Mouse (Mus musculus) stomach, embryonic 16.5 days (tissue): ENCODE results near the gene Zfp787. TPM values are rescaled to one million over a fixed set of nuclear protein-coding genes. Genes with fewer than 3 reads are reported as not detected.

ENCODE experiments used
- ATAC-seq: fragments of 200-750 bp; cut with Nextera tagmentation; 2 replicates; pipeline ENCODE4 v1.8.0; 2017; ENCODE audit warnings: moderate number of reproducible peaks, moderate TSS enrichment; ENCODE audit not compliant: insufficient read depth, low FRiP score
- H3K27ac ChIP-seq: fragments of 300-500 bp; sonication (generic); 2 replicates; pipeline ENCODE4 v1.5.1; 2014; ENCODE audit warnings: low read length
- H3K27me3 ChIP-seq: fragments of 300-500 bp; sonication (generic); 2 replicates; pipeline ENCODE4 v1.6.1; 2014; ENCODE audit warnings: low read length, control low read depth, mixed read lengths; ENCODE audit not compliant: control insufficient read depth, insufficient read depth
- H3K36me3 ChIP-seq: fragments of 300-500 bp; sonication (generic); 2 replicates; pipeline ENCODE4 v1.6.1; 2014; ENCODE audit warnings: low read length; ENCODE audit not compliant: control insufficient read depth, insufficient read depth
- H3K4me1 ChIP-seq: fragments of 300-500 bp; sonication (generic); 2 replicates; pipeline ENCODE4 v1.6.1; 2014; ENCODE audit warnings: low read length, control low read depth, mixed read lengths; ENCODE audit not compliant: control insufficient read depth, insufficient read depth
- H3K4me2 ChIP-seq: fragments of 300-500 bp; sonication (generic); 2 replicates; pipeline ENCODE4 v1.6.1; 2014; ENCODE audit warnings: low read depth, low read length, mixed read lengths
- H3K4me3 ChIP-seq: fragments of 300-500 bp; sonication (generic); replicated peaks from 2 replicates; pipeline ENCODE4 v1.5.1; 2014; ENCODE audit warnings: mild to moderate bottlenecking, low read length
- H3K9ac ChIP-seq: fragments of 300-500 bp; sonication (generic); 2 replicates; pipeline ENCODE4 v1.6.1; 2014; ENCODE audit warnings: low read length
- H3K9me3 ChIP-seq: fragments of 300-500 bp; sonication (generic); replicated peaks from 2 replicates; pipeline ENCODE4 v1.6.1; 2016; ENCODE audit warnings: low read length, control low read depth; ENCODE audit not compliant: control insufficient read depth
- whole genome bisulfite sequencing: fragments of 180-500 bp; shearing (Covaris S2); extraction: QIAGEN DNeasy Blood & Tissue Kit; methylation state at CpG from one replicate; pipeline ENCODE4 v1.1.7; 2014; 5-methylcytosine and 5-hydroxymethylcytosine counted together
- polyA plus RNA-seq: library from polyadenylated mRNA; unstranded; fragments of >200 nt; fragmentation: Nextera tagmentation; extraction: Ambion mirVana; gene quantifications from 2 replicates; pipeline ENCODE4 v1.2.1, GENCODE M21; 2015

Gene Zfp787
- polyA plus RNA-seq, 1 experiment from 2014 or later: 22.0 TPM

DNA sequence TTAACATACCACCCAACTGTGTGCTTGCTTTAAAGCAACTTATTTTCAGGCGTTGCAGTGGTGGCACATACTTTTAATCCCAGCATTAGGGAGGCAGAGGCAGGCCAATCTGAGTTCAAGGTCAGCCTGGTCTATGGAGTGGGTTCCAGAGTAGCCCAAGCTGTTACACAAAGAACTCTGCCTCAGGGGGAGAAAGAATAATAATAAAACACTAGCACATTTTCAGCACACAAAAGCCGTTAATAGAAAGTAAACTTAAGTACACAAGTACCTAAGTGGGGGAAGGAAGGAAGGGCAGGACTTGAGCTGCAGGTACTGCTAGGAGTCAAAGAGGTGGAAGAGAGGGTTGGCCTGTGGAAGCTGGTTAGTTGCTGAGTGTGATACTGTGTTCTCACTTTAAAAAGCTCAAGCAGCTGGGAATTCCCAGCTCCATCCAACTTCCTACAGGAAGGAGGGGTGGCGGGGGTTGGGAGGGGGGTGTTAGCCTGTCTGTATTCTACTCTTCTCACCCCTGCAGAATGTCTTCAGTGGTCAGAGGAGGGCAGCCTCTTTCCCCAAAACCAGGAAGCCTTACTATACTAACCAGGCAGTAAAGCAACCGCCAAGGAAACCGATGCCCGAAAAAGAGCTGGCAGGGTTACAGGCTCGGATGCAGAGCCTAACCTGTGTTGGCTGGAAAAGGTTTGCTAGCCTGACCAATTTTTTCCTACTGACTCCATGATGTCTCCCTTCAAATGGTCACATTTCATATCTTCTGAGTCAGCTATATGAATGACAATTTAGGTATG is 9.4 kb downstream of the Zfp787 start:
- no peaks in the 10 kb centered on the region for H3K27me3 ChIP-seq
- peaks cover 6% of the 10 kb centered on the region; the same call in 1 of the 2 replicates for H3K36me3 ChIP-seq
- no peak for ATAC-seq
- peak overlapping the region; percentile 71 for H3K27ac ChIP-seq
- 70% methylated on average over 7 of the region's 7 CpGs for WGBS
- H3K4me3 ChIP-seq: no peak overlapping the region
- H3K9ac ChIP-seq: peak overlapping the region; percentile 2; the same call in 1 of the 2 replicates
- no peak overlapping the region for H3K4me2 ChIP-seq
- H3K4me1 ChIP-seq: peaks cover 43% of the 10 kb centered on the region
- H3K9me3 ChIP-seq: no peaks in the 10 kb centered on the region

DNA sequence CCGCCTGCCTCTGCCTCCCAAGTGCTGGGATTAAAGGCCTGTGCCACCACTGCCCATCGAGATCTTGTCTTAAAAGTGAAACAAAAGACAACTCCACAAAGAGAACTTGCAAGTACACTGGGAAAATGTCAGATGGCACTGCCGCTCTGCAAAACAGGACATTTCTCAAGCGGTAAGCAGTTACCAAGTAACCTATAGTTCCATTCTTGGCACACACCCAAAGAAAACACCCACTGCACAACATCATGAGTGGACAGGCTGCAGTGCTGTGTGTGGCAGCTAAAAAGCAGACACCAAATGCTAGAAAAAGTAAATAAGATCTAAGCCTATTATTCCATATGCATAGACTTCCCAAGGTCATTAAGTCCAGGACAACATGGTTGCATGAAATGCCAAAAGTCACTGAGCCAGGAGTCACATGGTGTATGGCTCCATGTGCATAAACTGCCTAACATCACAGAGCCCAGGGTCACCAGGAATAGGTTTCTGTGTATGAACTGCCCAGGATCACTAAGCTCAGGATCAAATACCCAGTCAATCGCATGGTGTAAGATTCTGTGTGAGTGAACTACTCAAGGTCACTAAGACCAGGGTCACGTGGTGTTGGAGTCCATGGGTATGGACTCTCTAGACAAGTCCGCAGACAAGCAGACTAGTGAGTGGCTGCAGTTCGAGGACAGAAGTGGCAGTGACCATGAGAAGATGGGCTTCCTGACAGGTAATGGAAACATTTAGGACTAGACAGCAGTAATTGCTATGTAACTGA is 10.2 kb downstream of the Zfp787 start:
- ATAC-seq: no peak
- Histone ChIP-seq H3K36me3 (peaks cover 6% of the 10 kb centered on the region; the same call in 1 of the 2 replicates), H3K4me3 (no peak overlapping the region), H3K4me1 (peaks cover 38% of the 10 kb centered on the region), H3K9ac (no peak overlapping the region), H3K9me3 (no peaks in the 10 kb centered on the region), H3K27me3 (no peaks in the 10 kb centered on the region), H3K4me2 (no peak overlapping the region), H3K27ac (peak overlapping the region; percentile 25)
- WGBS: 74% methylated on average over 8 of the region's 8 CpGs

DNA sequence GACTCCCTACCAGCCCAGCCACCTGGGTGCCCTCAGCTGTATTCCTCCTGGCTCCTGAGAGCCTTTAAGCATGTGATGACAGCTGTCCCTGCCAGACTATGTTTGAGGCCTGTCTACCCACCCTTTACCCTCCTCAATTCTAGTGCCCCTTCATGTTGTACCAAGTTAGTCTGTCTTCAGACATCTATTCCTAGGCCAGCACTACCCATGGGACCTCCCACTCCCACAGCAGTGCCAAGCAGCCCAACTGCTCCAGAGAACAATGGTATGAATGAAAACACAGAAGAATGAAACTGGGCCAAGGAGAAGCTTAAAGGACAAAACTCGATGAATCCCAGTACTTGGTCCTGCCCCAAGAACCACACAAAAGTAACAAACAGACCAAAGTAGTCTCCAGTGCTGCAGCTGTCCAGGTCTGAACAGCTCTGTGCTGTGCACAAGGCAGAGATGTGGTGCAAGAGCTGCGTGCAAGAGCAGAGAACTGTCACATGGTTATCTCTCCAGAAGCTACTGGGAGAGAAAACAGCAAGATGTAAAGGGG is 11.7 kb downstream of the Zfp787 start:
- Histone ChIP-seq H3K4me1 (peaks cover 35% of the 10 kb centered on the region), H3K9me3 (no peaks in the 10 kb centered on the region), H3K36me3 (peaks cover 9% of the 10 kb centered on the region; the same call in 1 of the 2 replicates), H3K27ac (no peak overlapping the region), H3K4me2 (no peak overlapping the region), H3K9ac (no peak overlapping the region), H3K27me3 (no peaks in the 10 kb centered on the region), H3K4me3 (no peak overlapping the region)
- WGBS: 70% methylated on average over 2 of the region's 2 CpGs
- no peak for ATAC-seq

DNA sequence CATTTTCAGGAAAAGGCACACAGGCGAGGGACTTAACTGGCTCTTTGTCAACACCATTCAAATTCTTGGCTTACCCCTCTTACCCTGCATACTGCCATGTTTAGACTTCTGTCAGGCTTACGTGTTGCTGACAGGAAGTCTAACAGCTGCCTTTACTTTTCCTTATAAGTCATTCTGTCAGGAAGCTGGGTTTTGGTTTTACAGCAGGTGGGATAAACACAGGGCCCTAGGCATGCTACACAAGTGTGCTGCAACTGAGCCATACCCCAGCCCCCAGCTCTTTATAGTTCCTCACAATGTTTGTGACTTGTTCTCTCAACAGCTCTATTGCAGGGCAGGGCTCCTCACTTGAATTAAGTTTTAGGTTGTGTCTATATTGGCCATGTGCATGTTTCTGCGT is 16.5 kb downstream of the Zfp787 start:
- Histone ChIP-seq H3K36me3 (peaks cover 15% of the 10 kb centered on the region), H3K27me3 (no peaks in the 10 kb centered on the region), H3K9ac (no peak overlapping the region), H3K4me2 (no peak overlapping the region), H3K4me1 (no peaks in the 10 kb centered on the region), H3K4me3 (no peak overlapping the region), H3K9me3 (no peaks in the 10 kb centered on the region), H3K27ac (no peak overlapping the region)
- ATAC-seq: no peak
- 54% methylated on average over 3 of the region's 3 CpGs for WGBS

DNA sequence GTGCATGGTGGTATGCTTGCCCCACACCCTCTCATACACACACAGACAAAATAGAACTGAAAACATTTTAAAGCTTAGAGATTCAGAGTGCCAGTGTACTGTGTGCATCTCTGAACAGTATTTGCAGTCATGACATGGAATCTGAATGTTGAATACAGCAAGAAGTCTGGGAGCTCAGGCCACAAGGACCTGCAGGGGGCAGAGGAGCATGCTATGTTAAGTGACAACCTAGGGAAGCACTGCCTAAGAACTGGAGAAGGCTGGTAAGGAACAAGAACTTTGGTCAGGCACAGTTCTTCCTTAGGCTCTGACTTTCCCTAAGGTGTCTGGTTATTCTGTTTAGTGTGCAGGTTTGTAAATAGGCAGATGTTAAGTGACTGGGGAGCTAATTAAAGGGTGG is 19.3 kb downstream of the Zfp787 start:
- ATAC-seq: no peak

DNA sequence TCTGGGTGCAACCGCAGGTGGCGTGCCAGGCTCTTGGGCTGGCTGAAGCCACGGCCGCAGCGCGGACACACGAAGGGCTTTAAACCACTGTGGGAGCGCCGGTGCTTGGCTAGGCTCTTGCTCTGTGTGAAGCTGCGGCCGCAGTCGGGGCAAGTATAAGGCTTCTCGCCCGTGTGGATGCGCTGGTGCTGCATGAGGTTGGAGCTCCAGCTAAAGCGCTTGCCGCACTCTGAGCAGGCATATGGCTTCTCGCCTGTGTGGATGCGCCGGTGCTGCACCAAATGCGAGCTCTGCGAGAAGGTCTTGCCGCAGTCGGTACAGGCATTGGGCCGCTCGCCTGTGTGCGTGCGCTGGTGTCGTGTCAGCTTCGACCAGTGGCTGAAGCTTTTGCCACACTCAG is 23.2 kb downstream of the Zfp787 start:
- no peaks in the 10 kb centered on the region for H3K27me3 ChIP-seq
- H3K27ac ChIP-seq: no peak overlapping the region
- no peak overlapping the region for H3K9ac ChIP-seq
- no peaks in the 10 kb centered on the region for H3K4me1 ChIP-seq
- no peak for ATAC-seq
- WGBS: 81% methylated on average over 30 of the region's 30 CpGs
- H3K4me2 ChIP-seq: no peak overlapping the region
- H3K4me3 ChIP-seq: no peak overlapping the region
- peaks cover 31% of the 10 kb centered on the region for H3K36me3 ChIP-seq
- peaks cover 11% of the 10 kb centered on the region; the same call in 1 of the 2 replicates for H3K9me3 ChIP-seq

More for the DNA sequence above, 19.3 kb downstream of the Zfp787 start:
- Histone ChIP-seq H3K4me3 (no peak overlapping the region), H3K4me2 (no peak overlapping the region), H3K9ac (no peak overlapping the region), H3K27ac (no peak overlapping the region), H3K36me3 (peaks cover 34% of the 10 kb centered on the region), H3K4me1 (no peaks in the 10 kb centered on the region), H3K9me3 (peaks cover 11% of the 10 kb centered on the region; the same call in 1 of the 2 replicates), H3K27me3 (no peaks in the 10 kb centered on the region)

DNA sequence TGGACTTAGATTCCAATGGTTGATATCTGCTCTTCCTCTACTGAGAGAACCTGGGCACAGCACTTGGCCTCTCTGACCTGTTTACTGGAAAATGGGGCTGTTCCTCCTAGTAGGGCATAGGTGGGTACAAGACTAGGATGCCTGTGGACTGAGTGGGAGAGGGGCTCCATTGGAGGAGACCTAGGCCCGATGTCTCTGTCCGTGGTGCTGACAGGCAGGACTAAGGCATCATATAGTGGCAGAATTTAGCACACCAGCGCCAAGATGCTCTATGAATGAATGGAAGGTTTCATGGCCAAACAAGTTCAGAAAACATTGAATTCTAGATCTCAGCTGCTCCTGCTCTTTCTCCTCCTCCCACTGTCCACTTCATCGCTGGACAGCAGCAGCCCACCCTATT is 25.5 kb downstream of the Zfp787 start:
- peaks cover 31% of the 10 kb centered on the region for H3K36me3 ChIP-seq

DNA sequence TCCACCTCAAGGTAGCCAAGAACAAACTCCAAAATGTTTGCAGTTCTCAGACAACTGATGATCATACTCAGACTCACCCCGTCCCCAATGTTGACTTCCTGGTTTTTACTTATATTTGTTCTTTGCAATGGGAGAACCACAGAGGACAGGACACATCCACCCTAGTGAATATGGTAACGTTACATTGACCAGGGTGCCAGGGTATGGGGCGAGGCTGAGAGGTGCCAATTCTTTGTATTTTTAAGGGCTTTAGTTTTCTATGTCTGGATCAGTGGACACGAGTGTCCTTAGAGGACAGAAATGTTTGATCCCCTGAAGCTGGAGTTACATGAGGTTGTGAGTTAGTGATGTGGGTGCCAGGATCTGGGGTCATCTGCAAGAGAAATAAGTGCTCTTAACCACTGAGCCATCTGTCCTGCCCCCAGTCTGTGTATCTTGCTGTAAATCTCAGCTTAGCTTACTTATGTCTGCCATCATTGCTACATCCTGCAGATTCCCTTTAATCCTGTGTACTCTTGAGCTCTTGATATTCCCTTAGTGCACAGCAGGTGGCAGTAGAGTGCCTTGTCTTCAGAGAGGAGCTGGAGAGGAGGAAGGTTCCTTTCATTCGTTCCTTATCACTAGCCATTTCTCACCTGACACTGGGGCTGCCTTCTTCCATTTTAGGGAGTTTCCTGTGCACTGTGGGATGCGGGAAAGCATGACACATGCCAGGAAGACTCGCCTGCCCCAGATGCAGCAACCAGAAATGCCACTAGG is 28.9 kb downstream of the Zfp787 start:
- Histone ChIP-seq H3K9ac (no peak overlapping the region), H3K27me3 (no peaks in the 10 kb centered on the region), H3K4me3 (no peak overlapping the region), H3K36me3 (peaks cover 4% of the 10 kb centered on the region), H3K4me1 (no peaks in the 10 kb centered on the region), H3K4me2 (no peak overlapping the region), H3K27ac (no peak overlapping the region), H3K9me3 (0 out of 2 replicates have a peak, but pooled peaks cover under 1% of the 10 kb centered on the region)
- WGBS: 28% methylated on average over 7 of the region's 7 CpGs
- ATAC-seq: peak; percentile 71; the same call in 1 of the 2 replicates

More for the DNA sequence above, 25.5 kb downstream of the Zfp787 start:
- 38% methylated on average over 4 of the region's 4 CpGs for WGBS
- Histone ChIP-seq H3K4me1 (no peaks in the 10 kb centered on the region), H3K27ac (no peak overlapping the region), H3K27me3 (no peaks in the 10 kb centered on the region), H3K9me3 (peaks cover 11% of the 10 kb centered on the region; the same call in 1 of the 2 replicates), H3K4me3 (no peak overlapping the region), H3K9ac (no peak overlapping the region), H3K4me2 (no peak overlapping the region)
- no peak for ATAC-seq
